Mouse (Mus musculus): ENCODE results near the gene Rnf123. TPM values are rescaled to one million over a fixed set of nuclear protein-coding genes. Genes with fewer than 3 reads are reported as not detected.

Rnf123 gene
- total and polyA plus RNA-seq, 2 experiments from 2014 or later = 41.8 to 60.4 TPM

DNA sequence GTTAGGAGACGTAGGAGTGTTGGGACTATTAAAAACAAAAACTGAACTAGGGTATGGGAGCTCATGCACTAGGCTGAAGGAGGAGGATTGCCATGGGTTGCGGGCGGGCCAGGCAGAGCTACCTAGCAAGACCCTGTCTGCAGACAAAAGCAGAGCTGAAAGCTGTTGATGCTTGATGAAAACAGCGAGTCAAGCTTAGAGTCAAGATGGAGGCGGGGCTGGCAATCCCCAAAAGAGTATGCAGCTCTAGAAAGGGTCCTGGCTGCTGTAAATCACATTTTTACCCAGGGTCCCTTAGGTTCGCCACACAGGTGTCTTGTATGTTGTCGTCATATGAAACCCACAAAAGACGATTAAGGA lies 79.6 kb downstream of the Rnf123 start:
- Histone ChIP-seq H3K9me3 (ENCODE audit: low read length) (no peaks in the 10 kb centered on the region), H3K27ac (peak overlapping the region; percentile 99), H3K9ac (replicated peaks; ENCODE audit: low read length) (peak overlapping the region; percentile 97), H3K4me3 (ENCODE audit: low read length) (peak overlapping the region; percentile 98), H3K4me1 (ENCODE audit: insufficient read depth, low read length) (peaks cover 21% of the 10 kb centered on the region), H3K27me3 (ENCODE audit: insufficient read depth, low read length) (no peaks in the 10 kb centered on the region), H3K36me3 (ENCODE audit: insufficient read depth, low read length) (no peaks in the 10 kb centered on the region), H3K4me2 (ENCODE audit: low read depth, low read length) (peak overlapping the region; percentile 92)
- no peak for TF ChIP-seq CTCF (IDR thresholded peaks at IDR 0.05; ENCODE audit: low read depth)
- 7% methylated on average over 8 of the region's 8 CpGs for WGBS
- ATAC-seq = no peak
- DNase-seq (ENCODE audit: low spot score) = peak; percentile 53

DNA sequence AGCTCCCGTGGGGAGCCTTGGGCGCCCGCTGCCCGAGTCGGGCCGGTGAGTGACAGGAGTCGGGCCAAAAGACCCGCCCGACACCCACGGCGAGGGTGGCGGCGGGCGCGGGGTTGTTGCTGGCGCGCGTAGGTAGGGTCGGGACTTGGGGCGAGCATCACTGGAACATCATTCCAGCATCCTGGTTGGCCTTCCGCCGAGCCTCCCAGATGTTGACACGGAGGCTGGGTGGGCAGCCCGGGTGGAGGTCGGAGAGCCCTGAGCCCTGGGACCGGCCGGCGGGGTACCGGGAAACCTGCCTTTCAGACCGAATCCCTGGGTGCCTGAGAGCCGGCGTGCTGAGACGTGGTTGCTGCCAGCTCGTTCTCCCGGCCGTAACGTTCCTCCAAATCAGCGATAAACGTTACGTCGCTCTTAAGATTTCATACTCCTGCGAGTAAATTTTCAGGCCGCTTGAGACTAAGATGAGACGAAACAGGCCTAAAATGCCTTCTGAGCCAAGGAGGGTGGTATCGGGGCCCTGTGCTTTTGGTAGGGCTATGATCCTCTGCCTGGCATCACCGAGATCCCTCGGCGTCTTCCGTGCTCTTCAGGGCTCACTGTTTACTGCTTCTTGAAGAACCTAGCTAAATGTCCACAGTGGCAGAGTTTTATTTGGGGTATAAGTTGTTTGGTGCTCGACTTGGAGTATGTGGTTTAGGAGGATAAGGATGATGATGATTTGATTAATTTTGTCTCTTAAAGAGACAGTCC lies 80.2 kb downstream of the Rnf123 start:
- peak; percentile 44 for DNase-seq (ENCODE audit: low spot score)
- Histone ChIP-seq H3K9ac (replicated peaks; ENCODE audit: low read length) (peak overlapping the region; percentile 97), H3K27ac (peak overlapping the region; percentile 99), H3K9me3 (ENCODE audit: low read length) (no peaks in the 10 kb centered on the region), H3K4me3 (ENCODE audit: low read length) (peak overlapping the region; percentile 98), H3K4me2 (ENCODE audit: low read depth, low read length) (peak overlapping the region; percentile 92), H3K4me1 (ENCODE audit: insufficient read depth, low read length) (peaks cover 21% of the 10 kb centered on the region), H3K27me3 (ENCODE audit: insufficient read depth, low read length) (no peaks in the 10 kb centered on the region), H3K36me3 (ENCODE audit: insufficient read depth, low read length) (no peaks in the 10 kb centered on the region)
- under 1% methylated on average over 49 of the region's 50 CpGs for WGBS
- no peak for ATAC-seq
- no peak for TF ChIP-seq CTCF (IDR thresholded peaks at IDR 0.05; ENCODE audit: low read depth)

DNA sequence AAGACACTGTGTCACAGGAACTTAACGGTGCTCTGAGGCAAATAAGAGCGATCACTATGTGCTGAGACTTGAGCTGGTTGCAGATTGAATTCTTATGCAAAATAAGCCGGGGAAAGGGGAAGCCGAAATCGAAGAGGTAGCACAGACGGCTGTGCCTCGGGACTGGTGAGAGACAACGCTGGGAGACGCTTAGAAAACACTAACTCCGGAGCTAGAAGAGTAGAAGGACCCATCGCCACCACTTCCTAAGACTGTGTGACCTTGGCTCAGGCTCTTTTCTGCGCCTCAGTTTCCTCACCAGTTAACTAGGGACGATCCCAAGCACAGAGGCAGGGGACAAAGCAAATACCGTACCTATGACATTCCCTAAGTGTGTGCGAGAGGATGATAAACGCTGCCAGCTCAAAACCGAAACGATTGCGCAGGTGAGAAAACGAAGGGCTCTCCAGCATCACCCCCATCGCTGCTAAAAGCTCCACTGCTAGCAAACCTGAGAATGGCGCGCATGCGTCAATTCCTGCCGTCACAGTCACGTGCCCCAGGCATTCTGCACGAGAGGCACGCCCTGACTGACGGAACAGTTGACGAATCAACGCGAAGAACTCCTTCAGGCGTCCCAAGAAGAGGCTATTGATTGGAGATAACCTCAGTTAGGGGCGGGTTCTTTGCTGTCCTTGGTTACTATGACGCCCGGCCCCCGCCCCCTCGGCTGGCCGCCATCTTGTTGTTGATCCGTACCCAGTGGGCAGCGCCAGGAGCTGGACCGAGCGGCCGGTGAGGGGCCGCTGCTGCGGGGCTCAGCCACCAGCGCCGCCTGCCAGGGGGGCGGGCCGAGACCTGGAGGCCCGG lies 81.0 kb downstream of the Rnf123 start, which contains the start of gene Ip6k1:
TSS of gene Ip6k1 (plus strand) at position 580 of the 849 bp plus-strand sequence.
- TF ChIP-seq CTCF (IDR thresholded peaks at IDR 0.05; ENCODE audit: low read depth) = no peak
- Histone ChIP-seq H3K9me3 (ENCODE audit: low read length) (no peaks in the 10 kb centered on the region), H3K4me3 (ENCODE audit: low read length) (peak within 1 kb of the TSS; percentile 98), H3K36me3 (ENCODE audit: insufficient read depth, low read length) (no peaks in the 10 kb centered on the region), H3K9ac (replicated peaks; ENCODE audit: low read length) (peak within 1 kb of the TSS; percentile 97), H3K27me3 (ENCODE audit: insufficient read depth, low read length) (no peaks in the 10 kb centered on the region), H3K4me1 (ENCODE audit: insufficient read depth, low read length) (peaks cover 21% of the 10 kb centered on the region), H3K4me2 (ENCODE audit: low read depth, low read length) (peak within 1 kb of the TSS; percentile 93), H3K27ac (peak within 1 kb of the TSS; percentile 99)
- ATAC-seq = peak; percentile 99
- peak; percentile 100 for DNase-seq (ENCODE audit: low spot score)
- WGBS = under 1% methylated on average over 50 of the region's 51 CpGs

Small RNA genes within 50 kb of the gene (microRNA-seq; reads per million reads assigned to microRNA genes)
- gene Gm47303 (0 reads per million in 2 experiments), gene Mir7088 (0 reads per million in 2 experiments)

Other genes starting within 250 kb of the Rnf123 start
- 58.4 and 62.3 TPM in 2 replicates for gene Rbm6, start 210.1 kb downstream of the Rnf123 start, total RNA-seq (2014; rRNA removed)
- gene Rbm6, start 210.1 kb downstream of the Rnf123 start, polyA plus RNA-seq (2015; fragmentation: Nextera tagmentation; extraction: Ambion mirVana) = 55.0 and 57.2 TPM in 2 replicates
- gene Mon1a, start 195.2 kb downstream of the Rnf123 start, total RNA-seq (2014; rRNA removed) = 21.9 and 28.2 TPM in 2 replicates
- 13.2 and 13.8 TPM in 2 replicates for gene Mon1a, start 195.2 kb downstream of the Rnf123 start, polyA plus RNA-seq (2015; fragmentation: Nextera tagmentation; extraction: Ambion mirVana)
- 0.61 and 2.7 TPM in 2 replicates for gene Mst1r, start 176.5 kb downstream of the Rnf123 start, total RNA-seq (2014; rRNA removed)
- 0.68 and 0.69 TPM in 2 replicates for gene Mst1r, start 176.5 kb downstream of the Rnf123 start, polyA plus RNA-seq (2015; fragmentation: Nextera tagmentation; extraction: Ambion mirVana)
- not detected in 2 replicates for gene Actl11, start 154.9 kb downstream of the Rnf123 start, total RNA-seq (2014; rRNA removed)
- gene Actl11, start 154.9 kb downstream of the Rnf123 start, polyA plus RNA-seq (2015; fragmentation: Nextera tagmentation; extraction: Ambion mirVana) = not detected in 2 replicates
- gene Camkv, start 147.7 kb downstream of the Rnf123 start, total RNA-seq (2014; rRNA removed) = 80.1 and 87.4 TPM in 2 replicates
- 59.1 and 61.5 TPM in 2 replicates for gene Camkv, start 147.7 kb downstream of the Rnf123 start, polyA plus RNA-seq (2015; fragmentation: Nextera tagmentation; extraction: Ambion mirVana)
- 8.4 and 23.3 TPM in 2 replicates for gene Traip, start 133.2 kb downstream of the Rnf123 start, total RNA-seq (2014; rRNA removed)
- gene Traip, start 133.2 kb downstream of the Rnf123 start, polyA plus RNA-seq (2015; fragmentation: Nextera tagmentation; extraction: Ambion mirVana) = 9.2 and 10.5 TPM in 2 replicates
- 6.0 and 12.8 TPM in 2 replicates for gene Uba7, start 107.8 kb downstream of the Rnf123 start, total RNA-seq (2014; rRNA removed)
- gene Uba7, start 107.8 kb downstream of the Rnf123 start, polyA plus RNA-seq (2015; fragmentation: Nextera tagmentation; extraction: Ambion mirVana) = 6.2 and 7.4 TPM in 2 replicates
- gene Gm20661, start 100.3 kb downstream of the Rnf123 start, total RNA-seq (2014; rRNA removed) = 0.18 and 0.78 TPM in 2 replicates
- 0.54 TPM in 1 of 2 replicates, not detected in the other for gene Gm20661, start 100.3 kb downstream of the Rnf123 start, polyA plus RNA-seq (2015; fragmentation: Nextera tagmentation; extraction: Ambion mirVana)
- 5.5 and 7.3 TPM in 2 replicates for gene Inka1, start 97.5 kb downstream of the Rnf123 start, total RNA-seq (2014; rRNA removed)
- gene Inka1, start 97.5 kb downstream of the Rnf123 start, polyA plus RNA-seq (2015; fragmentation: Nextera tagmentation; extraction: Ambion mirVana) = 16.6 and 18.0 TPM in 2 replicates
- 1.2 and 1.5 TPM in 2 replicates for gene Cdhr4, start 90.8 kb downstream of the Rnf123 start, total RNA-seq (2014; rRNA removed)
- gene Cdhr4, start 90.8 kb downstream of the Rnf123 start, polyA plus RNA-seq (2015; fragmentation: Nextera tagmentation; extraction: Ambion mirVana) = 0.45 and 0.91 TPM in 2 replicates
- 3.3 TPM in 1 of 2 replicates, not detected in the other for gene Gm20662, start 87.0 kb downstream of the Rnf123 start, total RNA-seq (2014; rRNA removed)
- 0.81 TPM in 1 of 2 replicates, not detected in the other for gene Gm20662, start 87.0 kb downstream of the Rnf123 start, polyA plus RNA-seq (2015; fragmentation: Nextera tagmentation; extraction: Ambion mirVana)
- gene Ip6k1, start 80.8 kb downstream of the Rnf123 start, total RNA-seq (2014; rRNA removed) = 257 and 258 TPM in 2 replicates
- 79.6 and 83.6 TPM in 2 replicates for gene Ip6k1, start 80.8 kb downstream of the Rnf123 start, polyA plus RNA-seq (2015; fragmentation: Nextera tagmentation; extraction: Ambion mirVana)
- gene Gmppb, start 34.1 kb downstream of the Rnf123 start, total RNA-seq (2014; rRNA removed) = 13.0 and 13.3 TPM in 2 replicates
- 17.1 and 18.1 TPM in 2 replicates for gene Gmppb, start 34.1 kb downstream of the Rnf123 start, polyA plus RNA-seq (2015; fragmentation: Nextera tagmentation; extraction: Ambion mirVana)
- gene Amigo3, start 30.2 kb downstream of the Rnf123 start, total RNA-seq (2014; rRNA removed) = 4.8 and 6.1 TPM in 2 replicates
- gene Amigo3, start 30.2 kb downstream of the Rnf123 start, polyA plus RNA-seq (2015; fragmentation: Nextera tagmentation; extraction: Ambion mirVana) = 1.8 and 2.1 TPM in 2 replicates
- gene Mst1, start 2.9 kb downstream of the Rnf123 start, total RNA-seq (2014; rRNA removed) = 0.29 TPM in 1 of 2 replicates, not detected in the other
- gene Mst1, start 2.9 kb downstream of the Rnf123 start, polyA plus RNA-seq (2015; fragmentation: Nextera tagmentation; extraction: Ambion mirVana) = not detected in 2 replicates
- 47.8 and 53.3 TPM in 2 replicates for gene Apeh, start 11.3 kb upstream of the Rnf123 start, total RNA-seq (2014; rRNA removed)
- gene Apeh, start 11.3 kb upstream of the Rnf123 start, polyA plus RNA-seq (2015; fragmentation: Nextera tagmentation; extraction: Ambion mirVana) = 39.6 and 40.4 TPM in 2 replicates
- gene Bsn, start 107.0 kb upstream of the Rnf123 start, total RNA-seq (2014; rRNA removed) = 53.9 and 60.7 TPM in 2 replicates
- gene Bsn, start 107.0 kb upstream of the Rnf123 start, polyA plus RNA-seq (2015; fragmentation: Nextera tagmentation; extraction: Ambion mirVana) = 6.5 and 7.4 TPM in 2 replicates
- 127 and 129 TPM in 2 replicates for gene Dag1, start 180.6 kb upstream of the Rnf123 start, total RNA-seq (2014; rRNA removed)
- gene Dag1, start 180.6 kb upstream of the Rnf123 start, polyA plus RNA-seq (2015; fragmentation: Nextera tagmentation; extraction: Ambion mirVana) = 70.2 and 76.3 TPM in 2 replicates
- gene Nicn1, start 207.1 kb upstream of the Rnf123 start, total RNA-seq (2014; rRNA removed) = 79.8 and 108 TPM in 2 replicates
- 114 and 118 TPM in 2 replicates for gene Nicn1, start 207.1 kb upstream of the Rnf123 start, polyA plus RNA-seq (2015; fragmentation: Nextera tagmentation; extraction: Ambion mirVana)
- gene Amt, start 213.5 kb upstream of the Rnf123 start, total RNA-seq (2014; rRNA removed) = 22.5 and 27.1 TPM in 2 replicates
- gene Amt, start 213.5 kb upstream of the Rnf123 start, polyA plus RNA-seq (2015; fragmentation: Nextera tagmentation; extraction: Ambion mirVana) = 28.5 and 32.9 TPM in 2 replicates
- 105 and 106 TPM in 2 replicates for gene Rhoa, start 222.8 kb upstream of the Rnf123 start, total RNA-seq (2014; rRNA removed)
- gene Rhoa, start 222.8 kb upstream of the Rnf123 start, polyA plus RNA-seq (2015; fragmentation: Nextera tagmentation; extraction: Ambion mirVana) = 268 and 276 TPM in 2 replicates
- gene Tcta, start 222.8 kb upstream of the Rnf123 start, total RNA-seq (2014; rRNA removed) = 65.2 and 66.5 TPM in 2 replicates
- gene Tcta, start 222.8 kb upstream of the Rnf123 start, polyA plus RNA-seq (2015; fragmentation: Nextera tagmentation; extraction: Ambion mirVana) = 79.4 and 80.3 TPM in 2 replicates

Measured in hindbrain, postnatal 0 days (tissue).